7 mouse cellular contexts compared by ENCODE assay signal in genomic region chr16:20425855-20426598, GRCm38 (mm10). TPM values are rescaled to one million over a fixed set of nuclear protein-coding genes. Genes with fewer than 3 reads are reported as not detected.
DNase-seq lines count a peak whose midpoint lies in the region; ATAC-seq lines count a peak whose summit lies in the region.

Gene Abcc5 (minus strand): TSS chr16:20426394.

- H3K4me3 ChIP-seq in embryonic facial prominence, embryonic 10.5 days: peak within 1 kb of the TSS; percentile 84
- peak within 1 kb of the TSS; percentile 78 for H3K4me3 ChIP-seq in limb, embryonic 10.5 days
- H3K4me3 ChIP-seq in midbrain, embryonic 13.5 days (replicated peaks): peak within 1 kb of the TSS; percentile 65

- peaks cover 19% of the 10 kb centered on the region for H3K4me1 ChIP-seq in embryonic facial prominence, embryonic 10.5 days
- H3K4me1 ChIP-seq in limb, embryonic 10.5 days: peaks cover 11% of the 10 kb centered on the region
- peaks cover 20% of the 10 kb centered on the region for H3K4me1 ChIP-seq in midbrain, embryonic 13.5 days (replicated peaks)

- DNase-seq in adrenal gland, postnatal 10 days: peak; percentile 94
- DNase-seq in embryonic facial prominence, embryonic 10.5 days (ENCODE audit: low spot score): peak; percentile 93
- DNase-seq in kidney, adult 11 months: peak; percentile 89
- peak; percentile 92 for DNase-seq in limb, embryonic 10.5 days (ENCODE audit: low spot score)
- peak; percentile 85 for DNase-seq in spleen, adult 12 weeks (ENCODE audit: low spot score)

- no peaks in the 10 kb centered on the region for H3K27me3 ChIP-seq in embryonic facial prominence, embryonic 10.5 days (replicated peaks; ENCODE audit: low read depth, poor library complexity, severe bottlenecking)
- H3K27me3 ChIP-seq in limb, embryonic 10.5 days (ENCODE audit: low read depth, poor library complexity, severe bottlenecking): no peaks in the 10 kb centered on the region
- no peaks in the 10 kb centered on the region for H3K27me3 ChIP-seq in midbrain, embryonic 13.5 days

- H3K9me3 ChIP-seq in embryonic facial prominence, embryonic 10.5 days: no peaks in the 10 kb centered on the region
- no peaks in the 10 kb centered on the region for H3K9me3 ChIP-seq in limb, embryonic 10.5 days (replicated peaks)
- H3K9me3 ChIP-seq in midbrain, embryonic 13.5 days: no peaks in the 10 kb centered on the region

- peak within 1 kb of the TSS; percentile 72 for H3K4me2 ChIP-seq in midbrain, embryonic 13.5 days (replicated peaks)

- H3K27ac ChIP-seq in embryonic facial prominence, embryonic 10.5 days (replicated peaks): peak within 1 kb of the TSS; percentile 89
- H3K27ac ChIP-seq in limb, embryonic 10.5 days: peak within 1 kb of the TSS; percentile 89
- peak within 1 kb of the TSS; percentile 88 for H3K27ac ChIP-seq in midbrain, embryonic 13.5 days

- peak within 1 kb of the TSS; percentile 82 for H3K9ac ChIP-seq in midbrain, embryonic 13.5 days (replicated peaks)

- peaks cover 12% of the 10 kb centered on the region for H3K36me3 ChIP-seq in embryonic facial prominence, embryonic 10.5 days (replicated peaks)
- peaks cover 10% of the 10 kb centered on the region for H3K36me3 ChIP-seq in limb, embryonic 10.5 days
- peaks cover 13% of the 10 kb centered on the region for H3K36me3 ChIP-seq in midbrain, embryonic 13.5 days

- WGBS in embryonic facial prominence, embryonic 10.5 days: under 1% methylated on average over 62 of the region's 62 CpGs
- under 1% methylated on average over 62 of the region's 62 CpGs for WGBS in limb, embryonic 10.5 days
- under 1% methylated on average over 62 of the region's 62 CpGs for WGBS in midbrain, embryonic 13.5 days

- ATAC-seq in granulocyte monocyte progenitor cell, adult 5-6 weeks (replicated peaks; ENCODE audit: poor library complexity, severe bottlenecking): peak; percentile 92
- ATAC-seq in midbrain, embryonic 13.5 days: peak; percentile 99

RNA-seq across cellular contexts. Expression of gene Abcc5, which starts in this region (rescaled TPM):
- 10 to 100 TPM; 43.6 to 59.3 TPM for total RNA-seq in adrenal gland, postnatal 10 days (2021)
- polyA plus RNA-seq in embryonic facial prominence, embryonic 10.5 days (2016; fragmentation: Nextera tagmentation; extraction: Ambion mirVana): 63.9 and 64.3 TPM in 2 replicates
- total RNA-seq in granulocyte monocyte progenitor cell, adult 5-6 weeks (2014; fragmentation: Nextera tagmentation): 16.4 and 26.3 TPM in 2 replicates
- total RNA-seq in granulocyte monocyte progenitor cell, adult 5-6 weeks (2017): 10.7 and 17.9 TPM in 2 replicates
- polyA plus RNA-seq in limb, embryonic 10.5 days (2016; fragmentation: Nextera tagmentation; extraction: Ambion mirVana): 47.9 and 62.0 TPM in 2 replicates
- polyA plus RNA-seq in midbrain, embryonic 13.5 days (2015; fragmentation: Nextera tagmentation; extraction: Ambion mirVana): 141 and 150 TPM in 2 replicates

Comparison
In these comparisons a context has a peak if more than half of its experiments do, and no peak if none do; other contexts are left out.
1. Peak in every context shown above with its lines: DNase-seq, ATAC-seq, H3K4me3 ChIP-seq and H3K27ac ChIP-seq.